Mouse (Mus musculus): ENCODE data around the gene Mef2a. TPM values are rescaled to one million over a fixed set of nuclear protein-coding genes. Genes with fewer than 3 reads are reported as not detected.

Mef2a gene
- polyA plus RNA-seq, 1 experiment from 2014 or later = 43.2 TPM

DNA sequence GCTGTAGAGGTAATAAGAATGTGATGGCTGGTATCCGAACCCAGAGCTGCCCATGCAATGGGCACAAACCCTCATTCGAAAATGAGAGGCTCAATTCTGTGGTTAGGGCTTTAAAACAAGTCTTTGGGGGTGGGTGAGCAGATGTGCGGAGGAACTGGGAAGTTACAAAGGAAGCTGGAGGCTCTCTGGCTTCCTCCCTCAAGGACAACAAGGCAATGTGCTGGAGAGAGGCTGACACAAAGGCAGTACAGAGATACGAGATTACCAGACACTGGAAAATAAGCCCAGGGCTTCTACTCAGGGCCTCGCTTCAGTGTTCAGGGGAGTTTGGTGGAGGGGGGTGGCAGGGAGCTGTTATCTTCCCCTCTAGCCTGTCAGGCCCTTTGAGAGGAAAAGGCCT lies 1.3 kb upstream of the Mef2a start:
- H3K9ac ChIP-seq (ENCODE audit: low read depth, low read length) = peak overlapping the region; percentile 96
- 42% methylated on average over 5 of the region's 5 CpGs for WGBS
- H3K4me3 ChIP-seq (ENCODE audit: low read depth, low read length) = peak overlapping the region; percentile 66
- H3K27me3 ChIP-seq (ENCODE audit: control insufficient read depth, insufficient read depth, low read depth, low read length) = no peaks in the 10 kb centered on the region
- peaks cover 15% of the 10 kb centered on the region for H3K4me1 ChIP-seq (ENCODE audit: control insufficient read depth, insufficient read depth, low read length)
- no peaks in the 10 kb centered on the region for H3K9me3 ChIP-seq (replicated peaks; ENCODE audit: control insufficient read depth, low read length, poor library complexity, severe bottlenecking)
- no peak for ATAC-seq
- H3K4me2 ChIP-seq (ENCODE audit: low read length) = peak overlapping the region; percentile 99
- H3K36me3 ChIP-seq (ENCODE audit: control insufficient read depth, insufficient read depth, low read length) = no peaks in the 10 kb centered on the region
- H3K27ac ChIP-seq (ENCODE audit: low read length) = peak overlapping the region; percentile 100

- Histone ChIP-seq H3K4me1 (ENCODE audit: control insufficient read depth, insufficient read depth, low read length) (peaks cover 15% of the 10 kb centered on the region), H3K4me2 (ENCODE audit: low read length) (peak overlapping the region; percentile 99), H3K4me3 (ENCODE audit: low read depth, low read length) (peak overlapping the region; percentile 66), H3K9me3 (replicated peaks; ENCODE audit: control insufficient read depth, low read length, poor library complexity, severe bottlenecking) (no peaks in the 10 kb centered on the region), H3K27ac (ENCODE audit: low read length) (peak overlapping the region; percentile 100), H3K9ac (ENCODE audit: low read depth, low read length) (peak overlapping the region; percentile 96), H3K36me3 (ENCODE audit: control insufficient read depth, insufficient read depth, low read length) (no peaks in the 10 kb centered on the region), H3K27me3 (ENCODE audit: control insufficient read depth, insufficient read depth, low read depth, low read length) (no peaks in the 10 kb centered on the region)
- no peak; the same call in 1 of the 2 replicates for ATAC-seq
- 31% methylated on average over 6 of the region's 6 CpGs for WGBS
Observed at GRCm38 (mm10) chr7:67373584-67373960, 914 bp upstream of the Mef2a start.

DNA sequence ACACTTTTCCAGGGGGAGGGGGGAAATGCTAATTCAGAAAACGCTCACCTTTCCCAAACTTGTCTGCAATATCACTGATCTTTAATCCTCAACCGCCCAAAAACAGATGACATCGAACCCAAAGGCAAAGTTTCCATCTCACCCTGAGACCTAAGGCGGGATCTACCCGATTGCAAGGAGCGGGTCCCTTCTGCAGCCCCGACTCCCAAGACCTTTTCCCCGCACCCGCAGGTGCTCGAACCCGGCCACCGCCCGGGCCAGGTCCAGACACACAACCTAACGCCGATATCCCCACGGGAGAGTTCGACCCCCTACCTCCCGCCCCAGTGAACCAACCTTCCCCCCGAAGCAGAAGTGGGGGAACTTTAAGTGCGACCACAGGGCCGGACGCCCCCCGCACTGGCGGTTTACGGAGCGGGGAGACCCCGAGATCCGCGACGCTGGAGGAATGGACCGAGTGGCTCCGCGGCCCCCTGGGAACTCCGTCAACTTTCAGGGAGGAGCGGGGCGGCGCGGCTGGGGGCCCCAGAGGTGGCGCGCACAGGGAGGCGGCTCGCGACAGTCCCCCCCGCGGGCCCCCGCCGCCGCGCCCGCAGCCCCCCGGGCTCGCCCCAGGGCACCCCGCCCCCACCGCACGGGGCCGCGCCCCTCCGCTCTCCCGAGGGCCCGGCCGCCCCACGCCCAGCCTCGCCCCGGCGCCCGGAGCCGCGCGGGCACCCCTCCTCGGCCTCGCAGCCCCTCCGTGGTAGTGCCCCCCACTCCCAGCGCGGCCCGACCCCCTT lies 576 bp downstream of the Mef2a start:
- Histone ChIP-seq H3K36me3 (ENCODE audit: control insufficient read depth, insufficient read depth, low read length) (no peaks in the 10 kb centered on the region), H3K4me3 (ENCODE audit: low read depth, low read length) (peak overlapping the region; percentile 66), H3K27ac (ENCODE audit: low read length) (peak overlapping the region; percentile 100), H3K9me3 (replicated peaks; ENCODE audit: control insufficient read depth, low read length, poor library complexity, severe bottlenecking) (no peaks in the 10 kb centered on the region), H3K4me2 (ENCODE audit: low read length) (peak overlapping the region; percentile 89), H3K9ac (ENCODE audit: low read depth, low read length) (peak overlapping the region; percentile 96), H3K27me3 (ENCODE audit: control insufficient read depth, insufficient read depth, low read depth, low read length) (no peaks in the 10 kb centered on the region), H3K4me1 (ENCODE audit: control insufficient read depth, insufficient read depth, low read length) (peaks cover 15% of the 10 kb centered on the region)
- WGBS = 0% methylated on average over 38 of the region's 75 CpGs
- peak; percentile 33 for ATAC-seq

- Histone ChIP-seq H3K27ac (ENCODE audit: low read length) (no peak overlapping the region), H3K27me3 (ENCODE audit: control insufficient read depth, insufficient read depth, low read depth, low read length) (no peaks in the 10 kb centered on the region)
- 13% methylated on average over 10 of the region's 10 CpGs for WGBS
Observed at GRCm38 (mm10) chr7:67371351-67371890, 1.2 kb downstream of the Mef2a start.

GRCm38 (mm10) chr7:67369645-67370044 lies 3.0 kb downstream of the Mef2a start:
- WGBS = 63% methylated on average over 4 of the region's 4 CpGs
- no peaks in the 10 kb centered on the region for H3K36me3 ChIP-seq (ENCODE audit: control insufficient read depth, insufficient read depth, low read length)
- 0 out of 2 replicates have a peak overlapping the region, but pooled peaks have one; percentile 19 for H3K4me2 ChIP-seq (ENCODE audit: low read length)
- H3K4me3 ChIP-seq (ENCODE audit: low read depth, low read length) = no peak overlapping the region
- H3K9ac ChIP-seq (ENCODE audit: low read depth, low read length) = no peak overlapping the region
- H3K9me3 ChIP-seq (replicated peaks; ENCODE audit: control insufficient read depth, low read length, poor library complexity, severe bottlenecking) = no peaks in the 10 kb centered on the region
- no peaks in the 10 kb centered on the region for H3K27me3 ChIP-seq (ENCODE audit: control insufficient read depth, insufficient read depth, low read depth, low read length)
- ATAC-seq = no peak
- no peak overlapping the region for H3K27ac ChIP-seq (ENCODE audit: low read length)
- H3K4me1 ChIP-seq (ENCODE audit: control insufficient read depth, insufficient read depth, low read length) = peaks cover 22% of the 10 kb centered on the region

More at GRCm38 (mm10) chr7:67371351-67371890, 1.2 kb downstream of the Mef2a start:
- Histone ChIP-seq H3K36me3 (ENCODE audit: control insufficient read depth, insufficient read depth, low read length) (no peaks in the 10 kb centered on the region), H3K9ac (ENCODE audit: low read depth, low read length) (peak overlapping the region; percentile 96), H3K9me3 (replicated peaks; ENCODE audit: control insufficient read depth, low read length, poor library complexity, severe bottlenecking) (no peaks in the 10 kb centered on the region), H3K4me3 (ENCODE audit: low read depth, low read length) (peak overlapping the region; percentile 66), H3K4me1 (ENCODE audit: control insufficient read depth, insufficient read depth, low read length) (peaks cover 15% of the 10 kb centered on the region), H3K4me2 (ENCODE audit: low read length) (peak overlapping the region; percentile 89)
- ATAC-seq = no peak

GRCm38 (mm10) chr7:67368394-67368793 lies 4.3 kb downstream of the Mef2a start:
- ATAC-seq = no peak
- Histone ChIP-seq H3K36me3 (ENCODE audit: control insufficient read depth, insufficient read depth, low read length) (no peaks in the 10 kb centered on the region), H3K9ac (ENCODE audit: low read depth, low read length) (no peak overlapping the region), H3K4me2 (ENCODE audit: low read length) (no peak overlapping the region), H3K27ac (ENCODE audit: low read length) (no peak overlapping the region), H3K27me3 (ENCODE audit: control insufficient read depth, insufficient read depth, low read depth, low read length) (no peaks in the 10 kb centered on the region), H3K4me1 (ENCODE audit: control insufficient read depth, insufficient read depth, low read length) (peaks cover 16% of the 10 kb centered on the region), H3K9me3 (replicated peaks; ENCODE audit: control insufficient read depth, low read length, poor library complexity, severe bottlenecking) (no peaks in the 10 kb centered on the region), H3K4me3 (ENCODE audit: low read depth, low read length) (no peak overlapping the region)
- WGBS = 93% methylated on average over 2 of the region's 2 CpGs

DNA sequence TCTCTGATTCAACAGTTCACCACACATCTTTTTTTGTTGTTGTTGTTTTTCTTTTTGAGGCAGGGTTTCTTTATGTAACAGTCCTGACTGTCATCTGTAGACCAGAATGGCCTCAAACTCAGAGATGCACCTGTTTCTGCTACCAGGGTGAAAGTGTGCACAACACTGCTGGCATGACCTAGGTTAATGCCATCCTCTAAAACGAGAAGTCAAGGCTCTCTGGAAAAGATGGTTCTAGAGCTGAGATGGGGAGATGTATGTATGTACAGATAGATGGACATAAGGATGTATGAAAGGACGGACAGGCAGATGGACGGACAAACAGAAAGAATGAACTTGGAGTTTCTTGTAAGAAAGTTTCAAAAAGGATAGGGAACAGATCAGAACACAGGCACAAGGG lies 12.1 kb downstream of the Mef2a start:
- Histone ChIP-seq H3K9ac (ENCODE audit: low read depth, low read length) (no peak overlapping the region), H3K36me3 (ENCODE audit: control insufficient read depth, insufficient read depth, low read length) (0 out of 2 replicates have a peak, but pooled peaks cover under 1% of the 10 kb centered on the region), H3K4me1 (ENCODE audit: control insufficient read depth, insufficient read depth, low read length) (peaks cover 2% of the 10 kb centered on the region), H3K4me2 (ENCODE audit: low read length) (no peak overlapping the region), H3K27ac (ENCODE audit: low read length) (no peak overlapping the region), H3K27me3 (ENCODE audit: control insufficient read depth, insufficient read depth, low read depth, low read length) (no peaks in the 10 kb centered on the region), H3K4me3 (ENCODE audit: low read depth, low read length) (no peak overlapping the region), H3K9me3 (replicated peaks; ENCODE audit: control insufficient read depth, low read length, poor library complexity, severe bottlenecking) (no peaks in the 10 kb centered on the region; the same call in 1 of the 2 replicates)
- WGBS = 93% methylated on average over 3 of the region's 3 CpGs
- no peak for ATAC-seq

- H3K27me3 ChIP-seq (ENCODE audit: control insufficient read depth, insufficient read depth, low read depth, low read length) = no peaks in the 10 kb centered on the region
- no peak overlapping the region for H3K4me2 ChIP-seq (ENCODE audit: low read length)
- H3K4me3 ChIP-seq (ENCODE audit: low read depth, low read length) = no peak overlapping the region
- no peak overlapping the region for H3K9ac ChIP-seq (ENCODE audit: low read depth, low read length)
- no peaks in the 10 kb centered on the region for H3K4me1 ChIP-seq (ENCODE audit: control insufficient read depth, insufficient read depth, low read length)
- 0 out of 2 replicates have a peak, but pooled peaks cover 2% of the 10 kb centered on the region for H3K36me3 ChIP-seq (ENCODE audit: control insufficient read depth, insufficient read depth, low read length)
- no peak for ATAC-seq
- no peak overlapping the region for H3K27ac ChIP-seq (ENCODE audit: low read length)
- H3K9me3 ChIP-seq (replicated peaks; ENCODE audit: control insufficient read depth, low read length, poor library complexity, severe bottlenecking) = no peaks in the 10 kb centered on the region; the same call in 1 of the 2 replicates
Observed at GRCm38 (mm10) chr7:67359863-67360262, 12.8 kb downstream of the Mef2a start.

- Histone ChIP-seq H3K27me3 (ENCODE audit: control insufficient read depth, insufficient read depth, low read depth, low read length) (no peaks in the 10 kb centered on the region), H3K27ac (ENCODE audit: low read length) (no peak overlapping the region), H3K36me3 (ENCODE audit: control insufficient read depth, insufficient read depth, low read length) (0 out of 2 replicates have a peak, but pooled peaks cover 2% of the 10 kb centered on the region), H3K9ac (ENCODE audit: low read depth, low read length) (no peak overlapping the region), H3K4me2 (ENCODE audit: low read length) (no peak overlapping the region), H3K4me3 (ENCODE audit: low read depth, low read length) (no peak overlapping the region), H3K9me3 (replicated peaks; ENCODE audit: control insufficient read depth, low read length, poor library complexity, severe bottlenecking) (no peaks in the 10 kb centered on the region; the same call in 1 of the 2 replicates), H3K4me1 (ENCODE audit: control insufficient read depth, insufficient read depth, low read length) (no peaks in the 10 kb centered on the region)
- WGBS = 97% methylated on average over 5 of the region's 5 CpGs
- no peak for ATAC-seq
Observed at GRCm38 (mm10) chr7:67355870-67356269, 16.8 kb downstream of the Mef2a start.
